Mouse (Mus musculus) urinary bladder, postnatal 25 days (tissue): Measurements from ENCODE around the gene 3425401B19Rik.

Experiments used
- DNase-seq: peaks from one replicate; pipeline ENCODE4 v3.0.0; 2022; ENCODE audit warnings: low spot score

3425401B19Rik gene

GRCm38 (mm10) chr14:32685124-32685826 lies at the start of gene 3425401B19Rik:
3425401B19Rik (minus strand) TSS chr14:32685293.
- no peak for DNase-seq

GRCm38 (mm10) chr14:32732961-32733360 lies 47.9 kb upstream of the 3425401B19Rik start:
- no peak for DNase-seq

GRCm38 (mm10) chr14:32726864-32727263 lies 41.8 kb upstream of the 3425401B19Rik start:
- no peak for DNase-seq

GRCm38 (mm10) chr14:32721461-32721860 lies 36.4 kb upstream of the 3425401B19Rik start:
- DNase-seq = no peak

GRCm38 (mm10) chr14:32716763-32717439 lies 31.8 kb upstream of the 3425401B19Rik start:
- DNase-seq = no peak

GRCm38 (mm10) chr14:32715489-32715888 lies 30.4 kb upstream of the 3425401B19Rik start:
- DNase-seq = no peak

GRCm38 (mm10) chr14:32715076-32715475 lies 30.0 kb upstream of the 3425401B19Rik start:
- DNase-seq = no peak

- DNase-seq = no peak
These were observed 24.8 kb upstream of the 3425401B19Rik start for GRCm38 (mm10) chr14:32709861-32710260.

GRCm38 (mm10) chr14:32708756-32709155 lies 23.7 kb upstream of the 3425401B19Rik start:
- DNase-seq = no peak

GRCm38 (mm10) chr14:32707938-32708337 lies 22.8 kb upstream of the 3425401B19Rik start:
- no peak for DNase-seq

- DNase-seq = no peak
These were observed 15.9 kb upstream of the 3425401B19Rik start for GRCm38 (mm10) chr14:32700972-32701371.

GRCm38 (mm10) chr14:32698556-32698955 lies 13.5 kb upstream of the 3425401B19Rik start:
- DNase-seq = no peak

- DNase-seq = no peak
These were observed 12.7 kb upstream of the 3425401B19Rik start for GRCm38 (mm10) chr14:32697774-32698173.

GRCm38 (mm10) chr14:32696344-32696743 lies 11.3 kb upstream of the 3425401B19Rik start:
- no peak for DNase-seq

- no peak for DNase-seq
These were observed 10.8 kb upstream of the 3425401B19Rik start for GRCm38 (mm10) chr14:32695906-32696305.

GRCm38 (mm10) chr14:32684735-32685105 lies 373 bp downstream of the 3425401B19Rik start:
- DNase-seq = no peak

GRCm38 (mm10) chr14:32683982-32684734 lies 935 bp downstream of the 3425401B19Rik start:
- DNase-seq = no peak

- no peak for DNase-seq
These were observed 1.7 kb downstream of the 3425401B19Rik start for GRCm38 (mm10) chr14:32683251-32683838.

- no peak for DNase-seq
These were observed 2.6 kb downstream of the 3425401B19Rik start for GRCm38 (mm10) chr14:32682536-32682935.

GRCm38 (mm10) chr14:32681603-32682002 lies 3.5 kb downstream of the 3425401B19Rik start:
- DNase-seq = no peak

- DNase-seq = no peak
These were observed 6.5 kb downstream of the 3425401B19Rik start for GRCm38 (mm10) chr14:32678565-32678964.

- DNase-seq = no peak
These were observed 11.9 kb downstream of the 3425401B19Rik start for GRCm38 (mm10) chr14:32673178-32673577.
